Mouse (Mus musculus) megakaryocyte-erythroid progenitor cell, adult 5-6 weeks (primary cell): ENCODE data around the gene Gprc5b. TPM values are rescaled to one million over a fixed set of nuclear protein-coding genes. Genes with fewer than 3 reads are reported as not detected.

Source experiments
- ATAC-seq: replicated peaks from 2 replicates; pipeline ENCODE4 v1.8.0; 2016; ENCODE audit warnings: mild to moderate bottlenecking, inconsistent platforms; ENCODE audit not compliant: severe bottlenecking, poor library complexity, low FRiP score, low TSS enrichment
- total RNA-seq, 2 experiments: library from RNA; stranded (forward) in 1 of 2; stranded (reverse) in 1 of 2; fragments of 200-1000, 215-1000 nt in 1 of 2; fragments of >200 nt in 1 of 2; fragmentation: Nextera tagmentation in 1 of 2; gene quantifications; 2 replicates each; pipeline ENCODE4 v1.2.3; 2014 to 2017

Gprc5b gene
- total RNA-seq, 2 experiments from 2014 or later = 0.23 to 1.2 TPM

GRCm38 (mm10) chr7:118992080-118992560, 2.9 kb downstream of the Gprc5b start:
- no peak for ATAC-seq

GRCm38 (mm10) chr7:118991341-118991884, 3.6 kb downstream of the Gprc5b start:
- ATAC-seq = no peak

- no peak for ATAC-seq
Observed at GRCm38 (mm10) chr7:118990282-118990681, 4.7 kb downstream of the Gprc5b start.

GRCm38 (mm10) chr7:118989275-118989856, 5.6 kb downstream of the Gprc5b start:
- no peak for ATAC-seq

GRCm38 (mm10) chr7:118986369-118986768, 8.6 kb downstream of the Gprc5b start:
- ATAC-seq = no peak

- no peak for ATAC-seq
Observed at GRCm38 (mm10) chr7:118985786-118986185, 9.2 kb downstream of the Gprc5b start.

GRCm38 (mm10) chr7:118983961-118984360, 11.1 kb downstream of the Gprc5b start:
- no peak for ATAC-seq

- ATAC-seq = no peak
Observed at GRCm38 (mm10) chr7:118982586-118982985, 12.4 kb downstream of the Gprc5b start.

- no peak for ATAC-seq
Observed at GRCm38 (mm10) chr7:118981831-118982230, 13.2 kb downstream of the Gprc5b start.

GRCm38 (mm10) chr7:118981346-118981745, 13.7 kb downstream of the Gprc5b start:
- ATAC-seq = no peak

- no peak for ATAC-seq
Observed at GRCm38 (mm10) chr7:118979708-118980107, 15.3 kb downstream of the Gprc5b start.

- no peak for ATAC-seq
Observed at GRCm38 (mm10) chr7:118979121-118979520, 15.9 kb downstream of the Gprc5b start.

GRCm38 (mm10) chr7:118977167-118977543, 17.9 kb downstream of the Gprc5b start:
- ATAC-seq = no peak

- no peak for ATAC-seq
Observed at GRCm38 (mm10) chr7:118976414-118977166, 18.4 kb downstream of the Gprc5b start.

GRCm38 (mm10) chr7:118975837-118976236, 19.2 kb downstream of the Gprc5b start:
- ATAC-seq = no peak

GRCm38 (mm10) chr7:118973377-118973776, 21.6 kb downstream of the Gprc5b start:
- ATAC-seq = no peak

GRCm38 (mm10) chr7:118972306-118972705, 22.7 kb downstream of the Gprc5b start:
- ATAC-seq = no peak

GRCm38 (mm10) chr7:118971499-118971898, 23.5 kb downstream of the Gprc5b start:
- ATAC-seq = no peak

GRCm38 (mm10) chr7:118968870-118969269, 26.1 kb downstream of the Gprc5b start:
- no peak for ATAC-seq

GRCm38 (mm10) chr7:118965198-118965597, 29.8 kb downstream of the Gprc5b start:
- ATAC-seq = no peak

- ATAC-seq = no peak
Observed at GRCm38 (mm10) chr7:118964777-118965176, 30.2 kb downstream of the Gprc5b start.
